Mouse (Mus musculus): ENCODE measurements around the gene Zfp423.

DNA sequence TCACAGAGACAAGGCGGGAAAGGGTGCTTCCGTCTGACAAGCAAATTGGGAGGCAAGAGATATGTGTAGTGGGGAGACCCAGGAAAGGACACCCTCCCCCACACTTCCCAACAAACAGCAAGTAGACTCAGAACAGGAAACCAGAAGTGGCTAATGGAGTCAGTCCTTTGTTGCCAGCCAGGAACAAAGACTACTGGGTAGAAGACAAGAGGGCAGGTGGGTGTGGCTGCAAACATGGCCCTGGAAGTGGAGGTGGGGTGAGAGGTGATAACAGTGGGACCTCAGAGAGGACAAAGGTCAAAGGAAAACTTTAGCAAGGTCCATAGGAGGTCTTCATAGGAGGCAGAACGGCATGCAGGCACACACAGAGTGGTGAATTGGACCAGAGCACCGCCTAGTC is 265.7 kb downstream of the Zfp423 start:
- TF ChIP-seq CTCF (IDR thresholded peaks at IDR 0.05; ENCODE audit: low read depth): no peak
- no peak for TF ChIP-seq EP300 (IDR thresholded peaks at IDR 0.05; ENCODE audit: low read depth)

All from heart, postnatal 0 days (tissue).